Mouse (Mus musculus): ENCODE measurements around the gene Serpina1b.
"Not testable (repeated sequence)": the region's sequence is repeated elsewhere in the genome, so short reads cannot be mapped to it uniquely, and the experiment has no call there.

Serpina1b gene

DNA sequence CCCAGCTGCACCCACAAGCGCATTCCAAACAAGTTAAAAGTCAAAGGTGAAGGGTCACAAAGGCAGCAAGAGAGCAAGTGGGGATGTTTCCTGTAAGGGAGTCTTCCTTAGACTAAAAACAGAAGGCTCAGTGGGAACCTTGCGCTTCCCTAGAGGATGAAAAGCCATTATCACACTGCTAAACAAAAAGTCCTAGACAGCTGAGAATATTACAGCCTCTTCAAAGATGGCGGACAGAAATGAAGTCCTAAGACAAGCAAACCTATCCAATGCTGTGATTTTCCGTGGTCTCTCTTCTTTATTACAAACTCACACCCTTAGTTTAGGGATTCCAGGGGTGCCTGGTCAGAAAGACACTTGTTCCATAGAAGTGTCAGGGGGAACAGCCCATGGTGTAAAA, at the start of gene Serpina1b:
Serpina1b (minus strand) TSS at position 101 of the 400 bp plus-strand sequence.
- not testable (repeated sequence) for DNase-seq (ENCODE audit: low spot score)

DNA sequence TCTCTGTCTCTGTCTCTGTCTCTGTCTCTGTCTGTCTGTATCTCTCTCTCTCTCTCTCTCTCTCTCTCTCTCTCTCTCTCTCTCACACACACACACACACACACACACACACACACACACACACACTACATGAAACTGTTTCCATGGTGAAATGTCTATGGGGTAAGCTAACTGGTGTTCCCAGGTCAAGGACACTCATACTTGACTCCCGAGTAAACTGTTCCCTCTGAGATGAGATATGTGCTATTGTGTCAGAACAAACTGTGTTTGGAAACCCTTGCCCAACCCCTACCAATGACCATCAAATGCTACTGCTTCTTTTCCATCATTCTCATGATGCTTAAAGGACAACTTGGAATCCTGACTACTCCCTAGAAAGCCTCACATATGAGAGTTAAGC, 36.7 kb upstream of the Serpina1b start:
- DNase-seq (ENCODE audit: low spot score): not testable (repeated sequence)

DNA sequence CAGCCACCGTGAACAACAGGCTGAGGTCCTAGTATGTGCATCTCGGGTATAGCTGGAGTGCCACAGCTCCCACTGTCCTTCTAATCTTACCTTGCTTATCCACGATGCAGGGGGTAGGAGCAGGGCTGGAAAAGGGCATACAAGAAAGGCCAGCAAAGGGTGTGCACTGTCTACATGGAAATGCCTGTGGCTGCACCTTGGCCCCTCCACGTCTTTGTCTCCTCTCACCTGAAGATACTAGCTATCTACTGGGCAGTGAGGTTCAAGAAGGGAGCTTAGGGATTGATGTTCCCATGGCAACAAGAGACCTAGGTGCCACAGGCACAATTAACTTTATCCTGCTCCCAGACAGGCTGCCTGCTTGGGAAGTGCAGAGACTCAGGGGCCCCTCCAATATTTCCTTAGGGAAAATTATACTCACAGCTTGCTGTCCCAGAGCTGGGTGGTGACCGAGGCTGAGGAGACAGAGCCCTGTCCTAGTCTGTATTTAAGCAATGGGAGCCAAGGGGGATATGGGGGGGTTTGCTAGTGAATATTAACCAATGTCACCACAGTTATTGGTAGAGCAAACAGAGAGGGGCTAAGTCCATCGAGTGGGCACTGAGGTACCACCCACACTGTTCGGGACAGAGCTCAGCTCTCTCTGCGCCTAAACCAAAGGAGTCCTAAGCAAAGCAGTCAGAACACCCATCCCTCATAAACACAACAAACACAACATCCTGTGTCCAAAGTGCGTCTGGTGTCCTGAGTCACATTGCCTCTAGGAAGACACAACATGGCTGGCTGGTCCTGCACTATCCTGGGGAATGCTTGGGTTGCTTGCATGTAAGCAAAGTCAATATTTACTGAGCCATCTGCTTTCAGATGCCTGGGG, 33.2 kb upstream of the Serpina1b start, which contains the start of gene Serpina1a:
Serpina1a (minus strand) TSS at position 462 of the 874 bp plus-strand sequence.
- not testable (repeated sequence) for DNase-seq (ENCODE audit: low spot score)

DNA sequence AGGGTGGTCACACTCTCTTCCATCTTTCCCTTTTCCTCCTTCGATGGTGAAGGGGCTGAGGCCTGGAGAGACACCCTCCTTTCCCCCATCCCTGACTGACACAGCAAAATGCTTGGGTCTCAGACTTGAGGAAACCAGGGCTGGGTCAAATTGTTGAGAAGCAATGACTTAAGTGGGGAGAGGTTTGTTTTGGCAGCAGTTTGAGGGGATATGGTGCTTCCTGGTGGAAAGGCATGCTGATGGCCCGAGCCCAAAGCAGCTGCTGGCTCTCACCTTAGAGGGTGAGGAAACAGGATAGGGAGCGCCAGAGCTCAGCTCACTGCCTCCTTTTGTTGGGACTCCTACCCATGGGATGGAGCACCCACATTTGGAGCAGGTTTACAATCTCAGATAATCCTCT, 30.8 kb upstream of the Serpina1b start:
- DNase-seq (ENCODE audit: low spot score): no peak

DNA sequence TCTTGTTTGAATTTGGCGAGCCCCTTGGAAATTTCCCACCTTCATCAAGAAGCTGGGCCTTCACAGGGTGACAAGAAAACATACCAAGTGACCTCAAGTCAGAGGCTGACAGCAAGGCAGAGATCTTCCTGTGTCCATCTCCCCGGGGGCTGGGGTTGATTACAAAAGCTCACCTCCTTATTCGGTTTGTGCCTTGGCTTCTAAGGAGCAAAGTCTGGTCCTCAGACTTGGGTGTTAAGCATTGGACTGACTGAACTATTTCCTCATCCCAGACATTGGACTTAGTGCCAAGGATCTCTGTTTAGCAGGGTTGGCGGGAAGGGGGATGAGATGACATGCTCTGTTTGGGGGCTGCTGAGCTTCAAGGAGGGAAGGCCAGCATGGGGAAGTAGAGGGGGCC, 30.4 kb upstream of the Serpina1b start:
- not testable (repeated sequence) for DNase-seq (ENCODE audit: low spot score)

DNA sequence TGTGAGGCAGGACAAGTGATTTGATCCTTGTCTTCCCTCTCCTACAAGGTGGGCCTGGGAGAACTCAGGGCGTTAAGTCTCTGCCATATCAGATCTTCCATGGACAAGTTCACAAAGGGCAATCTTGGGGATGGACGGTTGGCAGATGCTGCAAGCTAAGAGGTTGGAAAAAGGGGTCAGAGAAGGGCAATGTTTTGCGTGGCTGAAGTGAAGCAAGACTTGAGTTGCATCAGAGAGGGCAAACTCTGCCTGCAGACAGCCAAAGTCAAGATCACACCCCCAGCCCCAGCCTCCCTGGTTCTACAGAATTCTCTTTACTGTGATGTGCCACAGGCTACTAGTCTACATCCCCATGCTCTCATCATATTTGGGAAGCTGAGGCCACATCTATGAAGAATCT, 29.4 kb upstream of the Serpina1b start:
- not testable (repeated sequence) for DNase-seq (ENCODE audit: low spot score)

DNA sequence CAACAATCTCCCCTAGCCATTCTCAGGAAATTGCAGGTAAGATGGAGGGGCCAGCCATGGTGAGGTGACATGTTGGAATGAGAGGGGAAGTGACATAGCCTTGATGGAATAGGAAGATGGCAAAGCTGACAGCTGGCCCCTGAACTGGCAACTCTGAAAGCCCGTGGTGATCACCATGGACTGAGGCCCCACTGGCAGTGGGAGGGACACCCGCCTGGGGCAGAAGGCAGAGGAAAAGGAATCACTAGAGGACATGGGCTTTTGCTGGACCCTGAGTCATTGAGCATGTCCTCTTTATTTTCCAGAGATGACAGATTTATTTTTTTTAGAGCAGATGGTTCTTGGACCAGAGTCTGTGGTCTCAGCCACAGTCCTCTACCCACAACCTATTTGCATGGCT, 22.9 kb upstream of the Serpina1b start:
- DNase-seq (ENCODE audit: low spot score): not testable (repeated sequence)

DNA sequence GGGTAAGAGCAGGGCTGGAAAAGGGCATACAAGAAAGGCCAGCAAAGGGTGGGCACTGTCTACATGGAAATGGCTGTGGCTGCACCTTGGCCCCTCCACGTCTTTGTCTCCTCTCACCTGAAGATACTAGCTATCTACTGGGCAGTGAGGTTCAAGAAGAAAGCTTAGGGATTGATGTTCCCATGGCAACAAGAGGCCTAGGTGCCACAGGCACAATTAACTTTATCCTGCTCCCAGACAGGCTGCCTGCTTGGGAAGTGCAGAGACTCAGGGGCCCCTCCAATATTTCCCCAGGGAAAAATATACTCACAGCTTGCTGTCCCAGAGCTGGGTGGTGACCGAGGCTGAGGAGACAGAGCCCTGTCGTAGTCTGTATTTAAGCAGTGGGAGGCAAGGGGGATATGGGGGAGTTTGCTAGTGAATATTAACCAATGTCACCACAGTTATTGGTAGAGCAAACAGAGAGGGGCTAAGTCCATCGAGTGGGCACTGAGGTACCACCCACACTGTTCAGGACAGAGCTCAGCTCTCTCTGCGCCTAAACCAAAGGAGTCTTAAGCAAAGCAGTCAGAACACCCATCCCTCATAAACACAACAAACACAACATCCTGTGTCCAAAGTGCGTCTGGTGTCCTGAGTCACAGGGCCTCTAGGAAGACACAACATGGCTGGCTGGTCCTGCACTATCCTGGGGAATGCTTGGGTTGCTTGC, 2.4 kb downstream of the Serpina1b start:
- not testable (repeated sequence) for DNase-seq (ENCODE audit: low spot score)

DNA sequence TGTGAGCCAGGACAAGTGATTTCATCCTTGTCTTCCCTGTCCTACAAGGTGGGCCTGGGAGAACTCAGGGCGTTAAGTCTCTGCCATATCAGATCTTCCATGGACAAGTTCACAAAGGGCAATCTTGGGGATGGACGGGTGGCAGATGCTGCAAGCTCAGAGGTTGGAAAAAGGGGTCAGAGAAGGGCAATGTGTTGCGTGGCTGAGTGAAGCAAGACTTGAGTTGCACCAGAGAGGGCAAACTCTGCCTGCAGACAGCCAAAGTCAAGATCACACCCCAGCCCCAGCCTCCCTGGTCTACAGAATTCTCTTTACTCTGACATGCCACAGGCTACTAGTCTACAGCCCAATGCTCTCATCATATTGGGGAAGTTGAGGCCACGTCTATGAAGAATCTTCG, 6.3 kb downstream of the Serpina1b start:
- DNase-seq (ENCODE audit: low spot score): not testable (repeated sequence)

DNA sequence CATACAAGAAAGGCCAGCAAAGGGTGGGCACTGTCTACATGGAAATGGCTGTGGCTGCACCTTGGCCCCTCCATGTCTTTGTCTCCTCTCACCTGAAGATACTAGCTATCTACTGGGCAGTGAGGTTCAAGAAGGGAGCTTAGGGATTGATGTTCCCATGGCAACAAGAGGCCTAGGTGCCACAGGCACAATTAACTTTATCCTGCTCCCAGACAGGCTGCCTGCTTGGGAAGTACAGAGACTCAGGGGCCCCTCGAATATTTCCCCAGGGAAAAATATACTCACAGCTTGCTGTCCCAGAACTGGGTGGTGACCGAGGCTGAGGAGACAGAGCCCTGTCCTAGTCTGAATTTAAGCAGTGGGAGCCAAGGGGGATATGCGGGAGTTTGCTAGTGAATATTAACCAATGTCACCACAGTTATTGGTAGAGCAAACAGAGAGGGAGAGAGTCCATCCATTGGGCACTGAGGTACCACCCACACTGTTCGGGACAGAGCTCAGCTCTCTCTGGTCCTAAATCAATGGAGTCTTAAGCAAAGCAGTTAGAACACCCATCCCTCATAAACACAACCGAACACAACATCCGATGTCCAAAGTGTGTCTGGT, 56.8 kb downstream of the Serpina1b start, which contains the start of gene Serpina1d:
Serpina1d (minus strand) TSS at position 347 of the 606 bp plus-strand sequence.
- DNase-seq (ENCODE audit: low spot score): not testable (repeated sequence)

DNA sequence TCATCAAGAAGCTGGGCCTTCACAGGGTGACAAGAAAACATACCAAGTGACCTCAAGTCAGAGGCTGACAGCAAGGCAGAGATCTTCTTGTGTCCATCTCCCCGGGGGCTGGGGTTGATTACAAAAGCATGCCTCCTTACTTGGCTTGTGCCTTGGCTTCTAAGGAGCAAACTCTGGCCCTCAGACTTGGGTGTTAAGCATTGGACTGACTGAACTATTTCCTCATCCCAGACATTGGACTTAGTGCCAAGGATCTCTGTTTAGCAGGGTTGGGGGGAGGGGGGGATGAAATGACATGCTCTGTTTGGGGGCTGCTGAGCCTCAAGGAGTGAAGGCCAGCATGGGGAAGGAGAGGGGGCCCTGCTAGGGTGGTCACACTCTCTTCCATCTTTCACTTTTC, 59.6 kb downstream of the Serpina1b start:
- not testable (repeated sequence) for DNase-seq (ENCODE audit: low spot score)

DNA sequence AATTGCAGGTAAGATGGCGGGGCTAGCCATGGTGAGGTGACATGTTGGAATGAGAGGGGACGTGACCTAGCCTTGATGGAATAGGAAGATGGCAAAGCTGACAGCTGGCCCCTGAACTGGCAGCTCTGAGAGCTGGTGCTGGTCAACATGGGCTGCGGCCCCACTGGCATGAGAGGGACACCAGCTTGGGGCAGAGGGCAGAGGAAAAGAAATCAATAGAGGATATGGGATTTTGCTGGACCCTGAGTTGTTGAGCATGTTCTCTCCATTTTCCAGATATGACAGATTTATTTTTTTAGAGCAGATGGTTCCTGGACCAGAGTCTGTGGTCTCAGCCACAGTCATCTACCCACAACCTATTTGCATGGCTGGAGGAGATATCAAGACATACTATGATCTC, 67.1 kb downstream of the Serpina1b start:
- not testable (repeated sequence) for DNase-seq (ENCODE audit: low spot score)

DNA sequence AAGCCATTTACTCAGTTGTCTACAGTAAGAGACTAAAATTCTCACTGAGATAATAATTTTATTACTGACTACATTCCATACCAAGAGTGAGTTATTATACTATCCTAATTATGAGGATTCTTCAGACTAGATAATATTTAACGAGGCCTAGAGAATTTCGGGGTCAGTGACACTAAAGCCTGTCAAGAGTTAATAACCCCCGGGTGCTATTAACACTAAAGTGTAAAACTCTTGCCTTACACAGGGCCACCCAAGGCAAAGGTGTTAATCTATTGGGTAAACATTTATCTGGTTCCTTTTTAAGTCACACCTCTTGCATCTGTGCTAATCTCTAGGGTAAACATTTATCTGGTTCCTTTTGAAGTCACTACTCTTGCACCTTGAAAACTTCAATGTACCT, 69.9 kb downstream of the Serpina1b start:
- DNase-seq (ENCODE audit: low spot score): not testable (repeated sequence)

DNA sequence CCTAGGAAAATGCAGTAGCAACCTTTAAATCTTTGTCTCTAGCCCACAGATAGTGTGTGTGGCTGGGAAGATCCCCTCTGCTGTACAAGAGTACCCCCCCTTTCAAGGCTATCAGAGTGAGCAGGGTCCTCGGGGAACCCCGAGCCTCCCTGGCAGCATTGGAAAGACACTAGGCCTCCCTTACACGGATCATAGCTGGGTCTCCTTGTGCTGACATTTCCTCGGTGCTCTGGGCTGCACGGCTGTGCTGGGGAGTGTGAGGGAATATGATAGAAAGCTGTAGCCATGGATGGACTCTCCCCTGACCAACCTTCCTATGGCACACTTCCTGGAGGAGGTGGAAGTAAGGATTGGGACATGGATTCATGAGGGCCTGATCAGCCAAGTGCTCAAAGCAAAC, 84.2 kb downstream of the Serpina1b start:
- DNase-seq (ENCODE audit: low spot score): not testable (repeated sequence)

DNA sequence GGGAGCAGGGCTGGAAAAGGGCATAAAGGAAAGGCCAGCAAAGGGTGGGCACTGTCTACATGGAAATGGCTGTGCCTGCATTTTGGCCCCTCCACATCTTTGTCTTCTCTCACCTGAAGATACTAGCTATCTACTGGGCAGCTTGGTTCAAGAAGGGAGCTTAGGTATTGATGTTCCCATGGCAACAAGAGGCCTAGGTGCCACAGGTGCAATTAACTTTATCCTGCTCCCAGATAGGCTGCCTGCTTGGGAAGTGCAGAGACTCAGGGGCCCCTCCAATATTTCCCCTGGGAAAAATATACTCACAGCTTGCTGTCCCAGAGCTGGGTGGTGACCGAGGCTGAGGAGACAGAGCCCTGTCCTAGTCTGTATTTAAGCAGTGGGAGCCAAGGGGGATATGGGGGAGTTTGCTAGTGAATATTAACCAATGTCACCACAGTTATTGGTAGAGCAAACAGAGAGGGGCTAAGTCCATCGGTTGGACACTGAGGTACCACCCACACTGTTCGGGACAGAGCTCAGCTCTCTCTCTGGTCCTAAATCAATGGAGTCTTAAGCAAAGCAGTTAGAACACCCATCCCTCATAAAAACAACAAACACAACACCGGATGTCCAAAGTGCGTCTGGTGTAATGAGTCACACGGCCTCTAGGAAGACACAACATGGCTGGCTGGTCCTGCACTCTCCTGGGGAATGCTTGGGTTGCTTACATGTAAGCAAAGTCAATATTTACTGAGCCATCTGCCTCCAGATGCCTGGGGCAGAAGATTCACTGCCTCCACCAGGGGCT, 92.2 kb downstream of the Serpina1b start:
- DNase-seq (ENCODE audit: low spot score): not testable (repeated sequence)

DNA sequence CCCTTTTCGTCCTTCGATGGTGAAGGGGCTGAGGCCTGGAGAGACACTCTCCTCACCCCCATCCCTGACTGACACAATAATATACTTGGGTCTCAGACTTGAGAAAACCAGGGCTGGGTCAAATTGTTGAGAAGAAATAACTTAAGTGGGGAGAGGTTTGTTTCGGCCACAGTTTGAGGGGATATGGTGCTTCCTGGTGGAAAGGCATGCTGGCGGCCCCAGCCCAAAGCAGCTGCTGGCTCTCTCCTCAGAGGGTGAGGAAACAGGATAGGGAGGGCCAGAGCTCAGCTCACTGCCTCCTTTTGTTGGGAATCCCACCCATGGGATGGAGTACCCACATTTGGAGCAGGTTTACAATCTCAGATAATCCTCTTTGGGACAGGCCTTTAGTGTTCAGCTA, 94.6 kb downstream of the Serpina1b start:
- not testable (repeated sequence) for DNase-seq (ENCODE audit: low spot score)

DNA sequence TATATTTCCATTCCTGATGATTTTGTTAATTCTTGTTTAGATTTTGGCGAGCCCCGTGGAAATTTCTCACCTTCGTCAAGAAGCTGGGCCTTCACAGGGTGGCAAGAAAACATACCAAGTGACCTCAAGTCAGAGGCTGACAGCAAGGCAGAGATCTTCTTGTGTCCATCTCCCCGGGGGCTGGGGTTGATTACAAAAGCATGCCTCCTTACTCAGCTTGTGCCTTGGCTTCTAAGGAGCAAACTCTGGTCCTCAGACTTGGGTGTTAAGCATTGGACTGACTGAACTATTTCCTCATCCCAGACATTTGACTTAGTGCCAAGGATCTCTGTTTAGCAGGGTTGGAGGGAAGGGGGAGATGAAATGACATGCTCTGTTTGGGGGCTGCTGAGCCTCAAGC, 95.1 kb downstream of the Serpina1b start:
- DNase-seq (ENCODE audit: low spot score): not testable (repeated sequence)

DNA sequence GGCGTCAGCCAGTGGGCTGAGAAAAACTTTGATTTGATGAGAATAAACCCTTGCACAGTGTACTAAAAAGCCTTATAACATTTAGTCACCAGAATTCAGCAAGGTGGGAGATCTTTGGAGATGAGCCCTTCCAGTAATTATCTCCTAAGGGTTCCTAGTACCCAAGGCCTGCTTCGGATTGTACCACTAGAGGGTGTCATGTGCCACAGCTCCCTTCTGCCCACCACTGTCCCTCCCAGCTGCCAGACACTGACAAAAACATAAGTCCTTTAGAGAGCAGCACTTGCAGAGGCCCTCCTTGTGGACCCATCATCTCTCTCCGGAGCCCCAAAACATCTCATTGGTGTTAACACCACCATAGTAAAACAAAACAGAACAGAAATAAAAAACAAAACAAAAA, 118.6 kb downstream of the Serpina1b start:
- DNase-seq (ENCODE audit: low spot score): no peak

DNA sequence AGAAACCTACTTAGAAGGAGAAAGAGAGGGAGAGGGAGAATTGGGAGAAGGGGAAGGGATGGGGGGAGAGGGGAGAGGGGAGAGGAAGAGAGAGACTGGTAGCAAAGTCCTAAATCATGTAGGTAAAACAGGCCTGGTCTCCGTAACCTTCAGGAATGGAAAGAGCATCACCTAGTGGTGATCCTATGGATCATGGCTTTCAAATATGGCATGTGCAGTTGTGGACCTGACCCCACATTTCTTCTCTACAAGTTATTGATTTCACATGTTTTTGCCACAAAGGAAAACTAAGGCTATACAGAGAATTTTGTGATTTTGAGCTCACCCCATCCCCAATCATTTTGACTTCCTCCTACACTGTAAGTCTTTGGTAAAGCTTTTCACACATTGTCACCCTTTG, 119.8 kb downstream of the Serpina1b start:
- no peak for DNase-seq (ENCODE audit: low spot score)

DNA sequence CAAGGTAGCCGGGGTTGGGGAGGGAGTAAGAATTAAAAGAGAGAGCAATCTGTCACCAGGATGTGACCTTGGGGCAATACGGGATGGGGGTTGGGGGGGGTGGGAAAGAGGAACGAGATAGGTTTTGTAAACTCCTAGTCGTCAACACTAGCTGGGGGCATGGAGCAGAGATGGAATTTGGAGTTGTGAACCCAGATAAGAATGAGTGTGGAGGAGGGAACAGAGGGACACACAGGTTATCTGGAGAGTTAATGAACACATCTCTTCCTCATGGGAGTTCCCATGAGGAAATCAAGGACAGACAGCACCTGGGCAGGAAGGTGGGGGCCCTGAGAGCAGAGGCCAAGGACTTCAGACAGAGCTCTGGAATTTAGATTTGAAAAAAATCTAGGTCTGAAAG, 124.1 kb downstream of the Serpina1b start:
- DNase-seq (ENCODE audit: low spot score): no peak

DNA sequence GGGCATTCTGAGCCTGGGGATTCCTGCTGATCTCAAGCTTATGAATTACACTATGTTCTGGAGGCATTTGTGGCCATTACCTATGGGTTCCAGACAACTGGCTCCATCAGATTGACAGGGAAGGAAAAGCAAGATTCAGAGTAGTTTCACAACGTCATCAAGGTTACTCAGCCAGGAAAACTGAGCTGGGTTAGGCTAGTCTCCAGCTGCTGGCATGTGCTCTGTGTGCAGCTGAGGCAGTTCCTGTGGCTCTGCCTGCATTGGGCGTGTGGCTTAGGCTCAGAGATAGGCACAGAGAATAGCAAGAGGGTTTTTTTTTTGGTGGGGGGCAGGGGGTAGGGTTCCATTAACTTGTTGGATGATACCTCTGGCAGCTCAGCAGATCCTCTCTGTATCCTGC, 124.6 kb downstream of the Serpina1b start:
- no peak for DNase-seq (ENCODE audit: low spot score)
